Mouse (Mus musculus) bone marrow, adult 2 months (tissue): Measurements from ENCODE around the gene Tmem200a.

Experiments
- CTCF ChIP-seq: fragments of 200-500 bp; IDR thresholded peaks from 2 replicates; pipeline ENCODE4 v1.5.1; 2011; ENCODE audit warnings: low read length, control low read depth; ENCODE audit not compliant: control insufficient read depth, insufficient read depth
- POLR2A ChIP-seq: fragments of 200-500 bp; IDR thresholded peaks from 2 replicates; pipeline ENCODE4 v1.6.1; 2011; ENCODE audit warnings: low read depth, mild to moderate bottlenecking, control low read depth, low read length, borderline replicate concordance; ENCODE audit not compliant: control insufficient read depth

- no peak for TF ChIP-seq CTCF
- no peak for TF ChIP-seq POLR2A
Measured at GRCm38 (mm10) chr10:25927553-25928447, 151.1 kb downstream of the Tmem200a start.
